Mouse (Mus musculus) kidney, postnatal 0 days (tissue): ENCODE data around the gene Pdzd3. TPM values are rescaled to one million over a fixed set of nuclear protein-coding genes. Genes with fewer than 3 reads are reported as not detected.

Source experiments
- ATAC-seq: fragments of 200-750 bp; cut with Nextera tagmentation; replicated peaks from 2 replicates; pipeline ENCODE4 v1.8.0; 2017; ENCODE audit warnings: low read depth, moderate number of reproducible peaks, moderate TSS enrichment, moderate library complexity; ENCODE audit not compliant: low FRiP score
- DNase-seq: peaks from one replicate; pipeline ENCODE4 v3.0.0-alpha.2; 2016; ENCODE audit warnings: low spot score
- H3K27ac ChIP-seq: fragments of 300-500 bp; sonication (generic); 2 replicates; pipeline ENCODE4 v1.5.1; 2014; ENCODE audit warnings: mild to moderate bottlenecking
- H3K27me3 ChIP-seq: fragments of 300-500 bp; sonication (generic); 2 replicates; pipeline ENCODE4 v1.6.1; 2014; ENCODE audit warnings: low read length, mixed read lengths; ENCODE audit not compliant: insufficient read depth
- H3K36me3 ChIP-seq: fragments of 300-500 bp; sonication (generic); 2 replicates; pipeline ENCODE4 v1.6.1; 2014; ENCODE audit warnings: low read length, mixed read lengths; ENCODE audit not compliant: insufficient read depth
- H3K4me1 ChIP-seq: fragments of 300-500 bp; sonication (generic); replicated peaks from 2 replicates; pipeline ENCODE4 v1.6.1; 2014; ENCODE audit warnings: antibody characterized with exemption, low read length, mixed read lengths; ENCODE audit not compliant: insufficient read depth
- H3K4me2 ChIP-seq: fragments of 300-500 bp; sonication (generic); 2 replicates; pipeline ENCODE4 v1.6.1; 2014; ENCODE audit warnings: mild to moderate bottlenecking, low read length, moderate library complexity, mixed read lengths
- H3K4me3 ChIP-seq: fragments of 300-500 bp; sonication (generic); replicated peaks from 2 replicates; pipeline ENCODE4 v1.5.1; 2014; ENCODE audit warnings: low read depth, low read length
- H3K9ac ChIP-seq: fragments of 300-500 bp; sonication (generic); 2 replicates; pipeline ENCODE4 v1.6.1; 2014; ENCODE audit warnings: low read depth, low read length
- H3K9me3 ChIP-seq: fragments of 300-500 bp; sonication (generic); replicated peaks from 2 replicates; pipeline ENCODE4 v1.6.1; 2016; ENCODE audit warnings: low read length, inconsistent platforms, mixed read lengths
- CTCF ChIP-seq: IDR thresholded peaks from 2 replicates; pipeline ENCODE4 v1.5.1; 2016; ENCODE audit warnings: antibody characterized with exemption, low read depth, mild to moderate bottlenecking, moderate library complexity
- WGBS: fragments of 180-500 bp; shearing (Covaris S2); extraction: QIAGEN DNeasy Blood & Tissue Kit; methylation state at CpG from one replicate; pipeline ENCODE4 v1.1.7; 2014; 5-methylcytosine and 5-hydroxymethylcytosine counted together
- polyA plus RNA-seq: library from polyadenylated mRNA; unstranded; fragments of >200 nt; fragmentation: Nextera tagmentation; extraction: Ambion mirVana; gene quantifications from 2 replicates; pipeline ENCODE4 v1.2.1, GENCODE M21; 2015

Gene Pdzd3
- polyA plus RNA-seq, 1 experiment from 2014 or later = 16.0 TPM

GRCm38 (mm10) chr9:44268027-44268360 is 16.7 kb upstream of the Pdzd3 start:
- Histone ChIP-seq H3K9ac (peak overlapping the region; percentile 83), H3K36me3 (no peaks in the 10 kb centered on the region), H3K4me2 (peak overlapping the region; percentile 87), H3K4me1 (0 out of 2 replicates have a peak, but pooled peaks cover 8% of the 10 kb centered on the region), H3K27me3 (no peaks in the 10 kb centered on the region), H3K27ac (peak overlapping the region; percentile 70), H3K4me3 (peak overlapping the region; percentile 51), H3K9me3 (no peaks in the 10 kb centered on the region)
- WGBS = 4% methylated on average over 28 of the region's 28 CpGs
- DNase-seq (peak; percentile 90), ATAC-seq (peak; percentile 85)
- TF ChIP-seq CTCF = peak; percentile 75

- peak overlapping the region; percentile 83 for H3K9ac ChIP-seq
- no peaks in the 10 kb centered on the region for H3K9me3 ChIP-seq
- TF ChIP-seq CTCF = peak; percentile 38; the same call in 1 of the 2 replicates
- peak overlapping the region; percentile 51 for H3K4me3 ChIP-seq
- no peak; the same call in 1 of the 2 replicates for ATAC-seq
- DNase-seq = peak; percentile 42
- WGBS = 9% methylated on average over 23 of the region's 23 CpGs
- H3K36me3 ChIP-seq = no peaks in the 10 kb centered on the region
- H3K4me2 ChIP-seq = peak overlapping the region; percentile 87
- H3K4me1 ChIP-seq = 0 out of 2 replicates have a peak, but pooled peaks cover 8% of the 10 kb centered on the region
- no peaks in the 10 kb centered on the region for H3K27me3 ChIP-seq
- peak overlapping the region; percentile 70 for H3K27ac ChIP-seq
Observed at GRCm38 (mm10) chr9:44267319-44268026, 16.2 kb upstream of the Pdzd3 start.

GRCm38 (mm10) chr9:44266478-44267226 is 15.4 kb upstream of the Pdzd3 start:
- Histone ChIP-seq H3K4me3 (no peak overlapping the region), H3K4me2 (peak overlapping the region; percentile 87), H3K27ac (0 out of 2 replicates have a peak overlapping the region, but pooled peaks have one; percentile 70)

GRCm38 (mm10) chr9:44261388-44261787 is 10.1 kb upstream of the Pdzd3 start:
- Histone ChIP-seq H3K36me3 (no peaks in the 10 kb centered on the region), H3K9ac (no peak overlapping the region), H3K27ac (no peak overlapping the region), H3K9me3 (no peaks in the 10 kb centered on the region), H3K4me3 (no peak overlapping the region), H3K27me3 (no peaks in the 10 kb centered on the region), H3K4me2 (no peak overlapping the region), H3K4me1 (no peaks in the 10 kb centered on the region)
- ATAC-seq (no peak), DNase-seq (no peak)
- WGBS = 87% methylated on average over 14 of the region's 14 CpGs
- TF ChIP-seq CTCF = no peak

More at GRCm38 (mm10) chr9:44266478-44267226, 15.4 kb upstream of the Pdzd3 start:
- no peak for ATAC-seq
- H3K9ac ChIP-seq = 0 out of 2 replicates have a peak overlapping the region, but pooled peaks have one; percentile 83
- H3K36me3 ChIP-seq = no peaks in the 10 kb centered on the region
- TF ChIP-seq CTCF = no peak
- no peaks in the 10 kb centered on the region for H3K27me3 ChIP-seq
- H3K4me1 ChIP-seq = 0 out of 2 replicates have a peak, but pooled peaks cover 8% of the 10 kb centered on the region
- WGBS = 65% methylated on average over 8 of the region's 8 CpGs
- H3K9me3 ChIP-seq = no peaks in the 10 kb centered on the region
- no peak for DNase-seq

- Histone ChIP-seq H3K36me3 (no peaks in the 10 kb centered on the region), H3K4me1 (no peaks in the 10 kb centered on the region; the same call in 1 of the 2 replicates), H3K27me3 (no peaks in the 10 kb centered on the region), H3K4me2 (no peak overlapping the region), H3K9ac (no peak overlapping the region), H3K4me3 (no peak overlapping the region), H3K9me3 (no peaks in the 10 kb centered on the region), H3K27ac (no peak overlapping the region)
- WGBS = 85% methylated on average over 10 of the region's 10 CpGs
- TF ChIP-seq CTCF = no peak
- ATAC-seq = no peak
- no peak for DNase-seq
Observed at GRCm38 (mm10) chr9:44259014-44259413, 7.7 kb upstream of the Pdzd3 start.

- TF ChIP-seq CTCF = no peak
- no peaks in the 10 kb centered on the region for H3K36me3 ChIP-seq
- no peak overlapping the region for H3K4me2 ChIP-seq
- H3K4me1 ChIP-seq = no peaks in the 10 kb centered on the region; the same call in 1 of the 2 replicates
- no peak overlapping the region for H3K27ac ChIP-seq
- DNase-seq = no peak
- no peaks in the 10 kb centered on the region for H3K9me3 ChIP-seq
- H3K4me3 ChIP-seq = no peak overlapping the region
- no peak for ATAC-seq
- no peak overlapping the region for H3K9ac ChIP-seq
- WGBS = 84% methylated on average over 8 of the region's 8 CpGs
- H3K27me3 ChIP-seq = no peaks in the 10 kb centered on the region
Observed at GRCm38 (mm10) chr9:44256213-44256612, 4.9 kb upstream of the Pdzd3 start.
